Mouse (Mus musculus): Measurements from ENCODE around the gene Hist1h2bf. TPM values are rescaled to one million over a fixed set of nuclear protein-coding genes. Genes with fewer than 3 reads are reported as not detected.
"Not testable (repeated sequence)": the region's sequence is repeated elsewhere in the genome, so short reads cannot be mapped to it uniquely, and the experiment has no call there.

The Hist1h2bf gene
- polyA plus RNA-seq, 1 experiment from 2014 or later = 6.0 TPM

DNA sequence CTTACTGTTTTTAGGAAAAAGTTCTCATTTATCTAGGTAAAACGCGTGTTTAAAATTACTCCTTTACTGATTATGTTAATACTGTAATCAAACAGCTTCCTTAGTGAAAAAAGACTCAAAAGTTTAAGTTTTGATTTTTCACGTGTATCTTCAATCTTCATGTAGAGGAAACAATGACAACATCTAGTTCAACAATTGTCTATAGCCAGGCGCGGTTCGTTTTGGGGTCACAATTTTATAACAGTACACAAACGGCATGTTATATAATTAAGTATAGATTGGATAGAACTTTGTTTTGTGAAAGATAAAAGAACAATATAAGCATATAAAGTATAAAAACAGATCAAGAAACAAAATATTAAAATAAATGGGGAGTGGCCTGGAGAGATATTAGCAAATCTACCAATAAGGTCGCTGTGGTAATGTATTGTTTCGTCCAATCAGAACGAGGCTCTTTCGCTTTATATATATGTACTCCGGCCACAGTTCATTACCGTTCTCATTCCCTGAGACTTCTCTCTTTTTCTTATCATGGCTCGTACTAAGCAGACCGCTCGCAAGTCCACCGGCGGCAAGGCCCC lies 1.4 kb upstream of the Hist1h2bf start, which contains the start of gene Hist1h3d:
Hist1h3d (plus strand) TSS at position 493 of the 581 bp plus-strand sequence.
- Histone ChIP-seq H3K4me1 (peaks cover 19% of the 10 kb centered on the region), H3K27ac (peak within 1 kb of the TSS; percentile 93), H3K36me3 (no peaks in the 10 kb centered on the region), H3K9me3 (replicated peaks) (no peaks in the 10 kb centered on the region), H3K4me3 (replicated peaks) (peak within 1 kb of the TSS; percentile 51), H3K4me2 (peak within 1 kb of the TSS; percentile 68), H3K9ac (peak within 1 kb of the TSS; percentile 67), H3K27me3 (no peaks in the 10 kb centered on the region)
- peak; percentile 55 for ATAC-seq (replicated peaks; ENCODE audit: low FRiP score)
- WGBS = under 1% methylated on average over 18 of the region's 18 CpGs

DNA sequence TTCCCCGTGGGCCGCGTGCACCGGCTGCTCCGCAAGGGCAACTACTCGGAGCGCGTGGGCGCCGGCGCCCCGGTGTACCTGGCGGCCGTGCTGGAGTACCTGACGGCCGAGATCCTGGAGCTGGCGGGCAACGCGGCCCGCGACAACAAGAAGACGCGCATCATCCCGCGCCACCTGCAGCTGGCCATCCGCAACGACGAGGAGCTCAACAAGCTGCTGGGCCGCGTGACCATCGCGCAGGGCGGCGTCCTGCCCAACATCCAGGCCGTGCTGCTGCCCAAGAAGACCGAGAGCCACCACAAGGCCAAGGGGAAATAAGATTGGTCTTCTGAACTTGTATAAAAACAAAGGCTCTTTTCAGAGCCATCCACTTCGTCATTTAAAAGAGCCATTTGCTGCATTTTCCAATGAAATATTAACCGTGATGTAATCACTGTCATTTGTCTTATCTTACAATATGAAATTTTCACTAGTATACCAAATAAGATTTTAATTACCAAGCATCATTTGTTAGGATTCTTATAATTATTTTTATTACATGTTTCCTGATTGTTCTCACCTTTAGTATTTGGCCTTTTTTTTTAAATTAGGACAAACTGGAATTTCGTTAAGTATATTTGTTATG lies 662 bp upstream of the Hist1h2bf start:
- not testable (repeated sequence) for H3K9me3 ChIP-seq (replicated peaks); ATAC-seq (replicated peaks; ENCODE audit: low FRiP score); H3K36me3 ChIP-seq; H3K27me3 ChIP-seq
- peak overlapping the region; percentile 51 for H3K4me3 ChIP-seq (replicated peaks)
- H3K9ac ChIP-seq = 0 out of 2 replicates have a peak overlapping the region, but pooled peaks have one; percentile 38
- peaks cover 23% of the 10 kb centered on the region for H3K4me1 ChIP-seq
- peak overlapping the region; percentile 98 for H3K27ac ChIP-seq
- 0% methylated on average over 16 of the region's 39 CpGs for WGBS
- H3K4me2 ChIP-seq = peak overlapping the region; percentile 68

DNA sequence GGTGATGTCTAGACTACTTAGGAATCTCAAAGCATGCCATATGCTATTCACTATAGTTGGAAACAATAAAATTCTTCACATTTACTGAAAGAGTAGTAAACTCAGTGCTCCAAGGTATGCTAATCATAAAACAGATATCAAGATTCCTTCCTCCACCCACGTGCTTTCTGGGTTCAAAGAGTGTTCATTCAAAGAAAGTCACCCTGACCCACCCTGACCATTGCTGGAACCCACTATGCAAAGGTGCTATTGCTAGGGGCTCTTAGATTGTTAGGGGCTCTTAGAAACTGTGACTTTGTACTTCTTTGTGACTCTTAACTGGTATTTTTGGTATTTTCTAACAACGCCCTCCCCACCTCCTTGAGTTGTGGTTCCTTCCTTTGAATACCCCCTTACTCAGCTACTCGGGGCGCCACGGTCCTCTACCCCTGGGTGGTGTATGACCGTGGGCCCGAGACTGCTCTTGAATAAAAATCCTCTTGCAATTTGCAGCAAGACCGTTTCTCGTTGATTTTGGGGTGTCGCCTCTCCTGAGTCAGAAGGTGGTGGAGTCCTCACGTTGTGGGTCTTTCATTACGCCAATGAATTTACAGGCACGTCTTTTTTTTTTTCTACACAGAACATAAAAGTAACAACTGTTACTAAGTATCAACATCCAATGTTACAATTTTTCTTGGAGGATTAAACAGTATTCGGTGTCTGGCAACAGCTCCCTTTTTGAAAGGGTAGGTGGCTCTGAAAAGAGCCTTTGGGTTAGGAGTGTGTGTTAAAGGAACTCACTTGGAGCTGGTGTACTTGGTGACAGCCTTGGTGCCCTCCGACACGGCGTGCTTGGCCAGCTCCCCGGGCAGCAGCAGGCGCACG lies 730 bp downstream of the Hist1h2bf start:
- Histone ChIP-seq H3K4me1 (peaks cover 26% of the 10 kb centered on the region), H3K27ac (peak overlapping the region; percentile 98), H3K4me3 (replicated peaks) (peak overlapping the region; percentile 53), H3K9ac (peak overlapping the region; percentile 63), H3K4me2 (peak overlapping the region; percentile 68)
- 7% methylated on average over 20 of the region's 20 CpGs for WGBS
- H3K9me3 ChIP-seq (replicated peaks); H3K27me3 ChIP-seq; H3K36me3 ChIP-seq; ATAC-seq (replicated peaks; ENCODE audit: low FRiP score): not testable (repeated sequence)

DNA sequence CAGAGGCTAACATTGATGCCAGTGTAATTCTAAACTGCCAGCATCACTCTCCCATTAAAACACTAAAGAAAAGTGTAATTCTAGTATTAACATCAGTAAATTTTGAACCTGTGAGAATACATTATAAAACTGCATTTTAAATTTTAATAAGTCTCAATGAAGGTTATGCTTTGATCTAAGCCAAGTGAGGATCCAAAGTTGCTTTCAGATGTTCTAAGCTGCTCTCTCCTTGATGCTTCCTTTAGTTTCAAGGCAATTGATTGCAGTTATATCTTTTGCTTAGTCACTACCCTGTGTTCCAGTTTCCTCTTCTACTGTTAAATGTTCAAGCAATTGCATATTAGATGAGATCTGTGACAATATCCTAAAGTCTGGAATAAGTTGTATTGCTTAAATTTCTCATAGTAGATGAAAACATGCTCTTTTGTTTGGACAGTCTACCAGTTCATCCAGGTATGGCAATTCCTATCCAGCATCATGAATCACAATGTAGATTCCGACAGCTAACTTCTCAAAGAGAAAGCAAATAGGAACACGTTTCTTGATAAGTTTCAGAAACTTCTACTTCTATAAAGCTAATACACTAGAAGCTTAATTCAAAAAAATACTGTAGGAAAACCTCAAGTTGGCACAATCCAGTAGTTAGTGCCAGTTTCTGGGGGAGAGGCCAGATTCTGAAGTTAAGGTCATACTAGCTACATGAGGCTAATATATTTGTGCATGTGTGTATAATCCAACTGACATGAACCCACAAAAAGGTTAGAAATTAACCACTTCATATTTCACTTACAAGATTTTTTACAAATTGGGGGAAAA lies 1.6 kb downstream of the Hist1h2bf start:
- no peaks in the 10 kb centered on the region for H3K36me3 ChIP-seq
- H3K4me2 ChIP-seq = peak overlapping the region; percentile 68
- ATAC-seq (replicated peaks; ENCODE audit: low FRiP score) = no peak
- H3K27me3 ChIP-seq = no peaks in the 10 kb centered on the region
- 21% methylated on average over 2 of the region's 2 CpGs for WGBS
- H3K4me3 ChIP-seq (replicated peaks) = peak overlapping the region; percentile 53
- peak overlapping the region; percentile 63 for H3K9ac ChIP-seq
- no peaks in the 10 kb centered on the region for H3K9me3 ChIP-seq (replicated peaks)
- H3K4me1 ChIP-seq = peaks cover 26% of the 10 kb centered on the region
- peak overlapping the region; percentile 98 for H3K27ac ChIP-seq

DNA sequence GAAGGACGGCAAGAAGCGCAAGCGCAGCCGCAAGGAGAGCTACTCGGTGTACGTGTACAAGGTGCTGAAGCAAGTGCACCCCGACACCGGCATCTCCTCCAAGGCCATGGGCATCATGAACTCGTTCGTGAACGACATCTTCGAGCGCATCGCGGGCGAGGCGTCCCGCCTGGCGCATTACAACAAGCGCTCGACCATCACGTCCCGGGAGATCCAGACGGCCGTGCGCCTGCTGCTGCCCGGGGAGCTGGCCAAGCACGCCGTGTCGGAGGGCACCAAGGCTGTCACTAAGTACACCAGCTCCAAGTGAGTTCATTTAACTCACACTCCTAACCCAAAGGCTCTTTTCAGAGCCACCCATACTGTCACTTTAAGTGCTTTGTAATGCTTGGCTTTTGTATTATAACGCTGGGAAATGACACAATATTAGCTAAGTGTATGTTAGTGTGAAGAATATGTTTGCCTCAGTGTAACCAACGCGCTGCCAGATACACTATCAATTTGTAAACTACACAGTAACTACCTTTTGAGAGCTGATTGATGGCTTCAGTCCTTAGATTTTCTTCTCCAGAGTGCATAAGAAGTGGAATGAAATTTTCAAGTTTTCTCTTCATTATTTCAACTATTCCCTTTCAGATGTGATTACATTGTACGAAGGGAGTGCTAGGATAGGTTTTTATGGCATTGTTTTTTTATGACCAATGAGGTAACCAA lies 2.3 kb downstream of the Hist1h2bf start:
- H3K36me3 ChIP-seq; H3K9me3 ChIP-seq (replicated peaks); ATAC-seq (replicated peaks; ENCODE audit: low FRiP score); H3K27me3 ChIP-seq: not testable (repeated sequence)
- H3K4me3 ChIP-seq (replicated peaks) = peak overlapping the region; percentile 53
- H3K4me1 ChIP-seq = peaks cover 18% of the 10 kb centered on the region; the same call in 1 of the 2 replicates
- H3K27ac ChIP-seq = peak overlapping the region; percentile 98
- under 1% methylated on average over 15 of the region's 34 CpGs for WGBS
- peak overlapping the region; percentile 63 for H3K9ac ChIP-seq
- H3K4me2 ChIP-seq = peak overlapping the region; percentile 68

DNA sequence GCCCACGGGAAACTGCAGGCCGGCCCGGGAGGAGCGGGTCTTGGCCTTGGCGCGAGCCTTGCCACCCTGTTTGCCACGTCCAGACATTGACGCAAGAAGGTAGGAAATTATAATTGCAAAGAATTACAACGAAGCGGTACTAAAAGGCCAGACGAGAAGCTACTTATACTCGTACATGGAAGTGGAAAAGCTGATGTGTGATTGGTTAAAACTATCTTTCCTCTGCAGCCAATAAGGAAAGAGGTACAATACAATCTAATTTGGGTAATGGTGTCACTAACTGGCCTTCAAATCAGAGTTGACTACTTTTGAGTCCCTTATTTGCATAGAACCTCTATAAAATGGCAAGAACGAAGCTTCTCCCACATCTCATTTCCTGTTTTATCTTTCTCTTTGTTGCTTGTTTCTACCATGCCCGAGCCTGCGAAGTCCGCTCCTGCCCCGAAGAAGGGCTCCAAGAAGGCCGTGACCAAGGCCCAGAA lies 2.9 kb downstream of the Hist1h2bf start, which contains the start of the genes Hist1h2ae and Hist1h2bg:
Hist1h2ae (minus strand) TSS at position 199 of the 482 bp plus-strand sequence.
Hist1h2bg (plus strand) TSS at position 375 of the 482 bp plus-strand sequence.
- peaks cover 14% of the 10 kb centered on the region; the same call in 1 of the 2 replicates for H3K4me1 ChIP-seq
- H3K27me3 ChIP-seq = no peaks in the 10 kb centered on the region
- 0% methylated on average over 18 of the region's 18 CpGs for WGBS
- peak within 1 kb of the TSS; percentile 98 for H3K27ac ChIP-seq
- peak; percentile 91 for ATAC-seq (replicated peaks; ENCODE audit: low FRiP score)
- H3K36me3 ChIP-seq = no peaks in the 10 kb centered on the region
- H3K4me2 ChIP-seq = peak within 1 kb of the TSS; percentile 68
- H3K4me3 ChIP-seq (replicated peaks) = peak within 1 kb of the TSS; percentile 53
- H3K9ac ChIP-seq = peak within 1 kb of the TSS; percentile 63
- H3K9me3 ChIP-seq (replicated peaks) = no peaks in the 10 kb centered on the region

DNA sequence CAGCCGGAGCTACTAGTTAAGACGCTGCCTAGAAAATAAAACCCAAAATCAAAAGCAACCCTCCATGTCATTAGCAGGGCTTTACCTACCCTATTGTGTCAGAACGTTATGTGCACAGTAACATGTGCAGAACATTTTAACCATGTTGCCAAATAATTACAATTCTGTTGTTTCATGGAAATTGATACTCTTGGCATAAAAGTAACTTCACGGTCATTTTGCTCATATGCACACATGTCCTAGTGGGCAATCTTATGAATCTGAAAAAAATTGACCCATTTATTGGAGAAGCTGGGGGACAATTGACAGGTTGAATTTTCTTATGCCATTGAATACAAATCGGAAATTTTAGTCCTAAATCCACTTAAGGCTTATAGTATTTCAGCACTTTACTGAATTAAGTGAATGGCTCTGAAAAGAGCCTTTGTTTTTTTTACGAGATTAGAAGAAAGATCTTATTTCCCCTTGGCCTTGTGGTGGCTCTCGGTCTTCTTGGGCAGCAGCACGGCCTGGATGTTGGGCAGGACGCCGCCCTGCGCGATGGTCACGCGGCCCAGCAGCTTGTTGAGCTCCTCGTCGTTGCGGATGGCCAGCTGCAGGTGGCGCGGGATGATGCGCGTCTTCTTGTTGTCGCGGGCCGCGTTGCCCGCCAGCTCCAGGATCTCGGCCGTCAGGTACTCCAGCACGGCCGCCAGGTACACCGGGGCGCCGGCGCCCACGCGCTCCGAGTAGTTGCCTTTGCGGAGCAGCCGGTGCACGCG lies 3.6 kb downstream of the Hist1h2bf start:
- not testable (repeated sequence) for H3K36me3 ChIP-seq; ATAC-seq (replicated peaks; ENCODE audit: low FRiP score); H3K9me3 ChIP-seq (replicated peaks); H3K27me3 ChIP-seq
- H3K4me3 ChIP-seq (replicated peaks) = peak overlapping the region; percentile 53
- H3K27ac ChIP-seq = peak overlapping the region; percentile 98
- under 1% methylated on average over 26 of the region's 41 CpGs for WGBS
- H3K4me2 ChIP-seq = peak overlapping the region; percentile 68
- H3K4me1 ChIP-seq = peaks cover 14% of the 10 kb centered on the region; the same call in 1 of the 2 replicates
- H3K9ac ChIP-seq = peak overlapping the region; percentile 43

DNA sequence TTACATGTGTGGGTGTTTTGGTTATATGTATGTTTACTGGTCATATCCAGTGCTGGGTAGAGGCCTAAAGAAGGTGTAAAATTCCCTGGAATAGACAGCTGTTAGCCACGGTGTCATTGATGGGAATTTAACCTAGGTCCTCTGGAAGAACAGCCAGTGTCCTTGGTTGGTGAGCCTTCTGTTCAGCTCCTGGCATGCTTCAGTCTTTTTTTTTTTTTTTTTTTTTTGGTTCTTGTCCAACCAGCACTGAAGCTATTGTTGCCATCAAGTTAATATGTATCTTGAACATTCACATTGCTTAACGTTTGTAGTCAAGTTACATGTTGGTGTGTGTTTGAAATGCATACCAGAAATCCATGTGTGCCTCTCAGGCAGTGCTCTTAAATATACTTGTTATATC lies 9.5 kb downstream of the Hist1h2bf start:
- WGBS = 88% methylated on average over 2 of the region's 2 CpGs
- Histone ChIP-seq H3K9ac (no peak overlapping the region), H3K4me1 (0 out of 2 replicates have a peak, but pooled peaks cover 4% of the 10 kb centered on the region), H3K27ac (peak overlapping the region; percentile 99), H3K36me3 (no peaks in the 10 kb centered on the region), H3K4me3 (replicated peaks) (no peak overlapping the region), H3K9me3 (replicated peaks) (no peaks in the 10 kb centered on the region), H3K27me3 (no peaks in the 10 kb centered on the region), H3K4me2 (no peak overlapping the region)
- no peak for ATAC-seq (replicated peaks; ENCODE audit: low FRiP score)

DNA sequence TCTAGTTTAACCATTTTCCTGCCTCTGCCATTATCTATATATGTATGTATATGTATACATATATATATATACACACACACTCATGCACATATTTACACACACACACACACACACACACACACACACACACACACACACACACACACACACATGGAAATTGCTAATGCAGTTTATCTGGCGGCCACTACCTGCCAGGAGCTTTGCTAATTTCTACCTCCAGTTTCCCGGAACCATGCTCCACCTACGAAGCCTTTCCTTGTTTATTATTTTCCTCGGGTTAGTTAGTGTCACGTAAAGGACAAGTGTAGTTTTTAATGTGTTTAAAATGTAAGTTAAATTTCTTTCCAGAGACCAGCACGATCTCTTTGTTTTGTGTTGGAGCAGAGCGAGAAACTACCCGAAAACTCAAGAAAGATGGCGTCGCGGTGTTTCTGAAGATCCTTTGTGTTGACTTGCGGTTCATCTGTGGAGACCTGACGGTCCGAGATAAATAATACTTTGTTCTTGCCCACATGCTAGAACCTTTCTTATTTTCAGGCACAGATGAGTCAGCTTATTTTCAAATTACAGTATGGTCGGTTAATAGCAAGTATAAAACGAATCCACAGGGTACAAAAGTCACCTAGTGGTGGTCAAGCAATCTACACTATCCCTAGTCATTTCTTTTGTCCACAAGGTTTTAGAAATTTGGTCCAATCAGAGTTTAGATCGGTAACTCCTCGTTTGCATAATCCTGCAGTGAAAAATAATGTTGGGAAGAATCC lies 11.1 kb downstream of the Hist1h2bf start:
- Histone ChIP-seq H3K27ac (peak overlapping the region; percentile 99), H3K4me2 (peak overlapping the region; percentile 69), H3K9me3 (replicated peaks) (no peaks in the 10 kb centered on the region), H3K27me3 (no peaks in the 10 kb centered on the region), H3K9ac (peak overlapping the region; percentile 48), H3K4me1 (0 out of 2 replicates have a peak, but pooled peaks cover 3% of the 10 kb centered on the region), H3K36me3 (no peaks in the 10 kb centered on the region), H3K4me3 (replicated peaks) (peak overlapping the region; percentile 48)
- ATAC-seq (replicated peaks; ENCODE audit: low FRiP score) = peak; percentile 62
- 3% methylated on average over 18 of the region's 18 CpGs for WGBS

Data from kidney, embryonic 15.5 days (tissue).